Mouse (Mus musculus): Measurements from ENCODE around the gene Pafah2. TPM values are rescaled to one million over a fixed set of nuclear protein-coding genes. Genes with fewer than 3 reads are reported as not detected.

Gene Pafah2
- 47.7 TPM for polyA plus RNA-seq (2014; fragmentation: Illumina TruSeq; extraction: RNeasy Lipid Tissue Mini Kit (QIAGEN cat#74804); ENCODE audit: low read depth, low replicate concordance)

DNA sequence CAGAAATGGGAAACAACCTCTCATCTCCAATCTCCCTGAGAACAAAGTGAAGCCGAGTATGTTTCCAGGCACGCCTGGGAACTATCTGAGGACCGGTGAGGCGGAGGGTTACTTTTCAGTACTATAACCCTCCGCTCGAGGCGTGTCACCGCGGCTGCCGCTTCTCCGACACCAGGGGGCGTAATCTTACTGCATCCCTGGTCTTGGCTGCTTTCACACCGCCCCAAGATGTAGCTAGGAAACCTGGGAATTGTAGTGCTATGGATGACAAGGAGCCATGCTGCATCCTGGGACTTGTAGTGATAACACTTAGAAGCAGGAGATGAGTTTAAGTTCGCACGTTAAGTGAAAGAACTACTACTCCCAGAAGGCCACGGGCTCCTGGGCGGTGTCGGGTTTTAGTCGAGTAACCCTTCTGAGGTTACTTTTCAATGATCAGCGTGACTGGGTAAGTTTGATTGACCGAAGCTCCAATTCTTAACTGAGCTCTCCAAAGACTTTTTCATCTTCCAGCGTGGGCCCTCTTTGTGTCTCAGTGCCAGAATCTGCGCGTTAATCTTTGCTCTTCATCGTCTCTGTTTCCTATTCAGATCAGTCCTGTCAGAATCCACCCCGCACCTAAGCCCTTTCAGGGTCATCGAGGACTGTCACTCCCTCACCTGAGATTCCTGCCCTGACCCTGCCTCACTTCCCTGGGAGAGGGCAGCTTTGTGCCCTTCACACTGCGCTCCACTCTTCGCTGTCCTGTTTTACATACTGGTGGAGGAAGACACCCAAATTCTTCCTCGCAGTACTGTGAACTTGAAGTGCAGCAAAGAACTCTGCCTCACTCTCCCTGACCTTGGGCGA is at the start of gene Pafah2:
TSS of gene Pafah2 (plus strand) at position 344 of the 849 bp plus-strand sequence.

GRCm38 (mm10) chr4:134383750-134384149 is 12.4 kb upstream of the Pafah2 start, which contains the start of gene Extl1:
Extl1 (minus strand) TSS chr4:134383850.

DNA sequence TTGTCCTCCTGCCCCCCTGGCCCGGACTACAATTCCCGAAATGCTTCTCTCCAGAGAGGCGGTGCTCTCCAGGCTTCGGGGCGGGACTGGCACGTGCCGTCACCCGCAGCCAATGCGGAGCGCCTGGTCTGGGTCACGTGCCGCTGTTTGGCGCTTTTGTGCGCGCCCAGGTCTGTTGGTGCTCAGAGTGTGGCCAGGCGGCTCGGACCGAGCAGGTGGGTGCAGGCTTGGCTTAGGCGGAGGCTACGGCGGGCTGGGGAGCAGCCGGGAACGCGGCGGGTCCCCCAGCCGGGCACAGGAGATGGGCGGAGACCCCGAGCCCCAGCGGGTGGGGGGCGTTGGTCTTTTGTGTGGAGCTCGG is 72.1 kb downstream of the Pafah2 start, which contains the start of gene Stmn1:
TSS of gene Stmn1 (plus strand) at position 106 of the 361 bp plus-strand sequence.

Other genes with a start within 250 kb of the Pafah2 start
- 20.6 TPM for gene Cep85, start 209.2 kb upstream of the Pafah2 start, polyA plus RNA-seq (2014; fragmentation: Illumina TruSeq; extraction: RNeasy Lipid Tissue Mini Kit (QIAGEN cat#74804); ENCODE audit: low read depth, low replicate concordance)
- gene Gm7534, start 193.3 kb upstream of the Pafah2 start, polyA plus RNA-seq (2014; fragmentation: Illumina TruSeq; extraction: RNeasy Lipid Tissue Mini Kit (QIAGEN cat#74804); ENCODE audit: low read depth, low replicate concordance) = not detected
- gene Catsper4, start 168.9 kb upstream of the Pafah2 start, polyA plus RNA-seq (2014; fragmentation: Illumina TruSeq; extraction: RNeasy Lipid Tissue Mini Kit (QIAGEN cat#74804); ENCODE audit: low read depth, low replicate concordance) = not detected
- gene Cnksr1, start 157.9 kb upstream of the Pafah2 start, polyA plus RNA-seq (2014; fragmentation: Illumina TruSeq; extraction: RNeasy Lipid Tissue Mini Kit (QIAGEN cat#74804); ENCODE audit: low read depth, low replicate concordance) = not detected
- not detected for gene E130218I03Rik, start 152.7 kb upstream of the Pafah2 start, polyA plus RNA-seq (2014; fragmentation: Illumina TruSeq; extraction: RNeasy Lipid Tissue Mini Kit (QIAGEN cat#74804); ENCODE audit: low read depth, low replicate concordance)
- 0.32 TPM for gene Zfp593, start 150.7 kb upstream of the Pafah2 start, polyA plus RNA-seq (2014; fragmentation: Illumina TruSeq; extraction: RNeasy Lipid Tissue Mini Kit (QIAGEN cat#74804); ENCODE audit: low read depth, low replicate concordance)
- not detected for gene Gm30191, start 149.4 kb upstream of the Pafah2 start, polyA plus RNA-seq (2014; fragmentation: Illumina TruSeq; extraction: RNeasy Lipid Tissue Mini Kit (QIAGEN cat#74804); ENCODE audit: low read depth, low replicate concordance)
- gene Grrp1, start 142.2 kb upstream of the Pafah2 start, polyA plus RNA-seq (2014; fragmentation: Illumina TruSeq; extraction: RNeasy Lipid Tissue Mini Kit (QIAGEN cat#74804); ENCODE audit: low read depth, low replicate concordance) = not detected
- gene Pdik1l, start 108.4 kb upstream of the Pafah2 start, polyA plus RNA-seq (2014; fragmentation: Illumina TruSeq; extraction: RNeasy Lipid Tissue Mini Kit (QIAGEN cat#74804); ENCODE audit: low read depth, low replicate concordance) = 8.1 TPM
- gene Trim63, start 81.2 kb upstream of the Pafah2 start, polyA plus RNA-seq (2014; fragmentation: Illumina TruSeq; extraction: RNeasy Lipid Tissue Mini Kit (QIAGEN cat#74804); ENCODE audit: low read depth, low replicate concordance) = not detected
- gene Slc30a2, start 53.1 kb upstream of the Pafah2 start, polyA plus RNA-seq (2014; fragmentation: Illumina TruSeq; extraction: RNeasy Lipid Tissue Mini Kit (QIAGEN cat#74804); ENCODE audit: low read depth, low replicate concordance) = not detected
- gene Extl1, start 12.5 kb upstream of the Pafah2 start, polyA plus RNA-seq (2014; fragmentation: Illumina TruSeq; extraction: RNeasy Lipid Tissue Mini Kit (QIAGEN cat#74804); ENCODE audit: low read depth, low replicate concordance) = 0.19 TPM
- gene Stmn1, start 72.0 kb downstream of the Pafah2 start, polyA plus RNA-seq (2014; fragmentation: Illumina TruSeq; extraction: RNeasy Lipid Tissue Mini Kit (QIAGEN cat#74804); ENCODE audit: low read depth, low replicate concordance) = 6.3 TPM
- gene Paqr7, start 100.4 kb downstream of the Pafah2 start, polyA plus RNA-seq (2014; fragmentation: Illumina TruSeq; extraction: RNeasy Lipid Tissue Mini Kit (QIAGEN cat#74804); ENCODE audit: low read depth, low replicate concordance) = 5.0 TPM
- not detected for gene Aunip, start 114.7 kb downstream of the Pafah2 start, polyA plus RNA-seq (2014; fragmentation: Illumina TruSeq; extraction: RNeasy Lipid Tissue Mini Kit (QIAGEN cat#74804); ENCODE audit: low read depth, low replicate concordance)
- 37.5 TPM for gene Mtfr1l, start 139.1 kb downstream of the Pafah2 start, polyA plus RNA-seq (2014; fragmentation: Illumina TruSeq; extraction: RNeasy Lipid Tissue Mini Kit (QIAGEN cat#74804); ENCODE audit: low read depth, low replicate concordance)
- gene Selenon, start 155.8 kb downstream of the Pafah2 start, polyA plus RNA-seq (2014; fragmentation: Illumina TruSeq; extraction: RNeasy Lipid Tissue Mini Kit (QIAGEN cat#74804); ENCODE audit: low read depth, low replicate concordance) = 0.69 TPM